Mouse (Mus musculus): ENCODE data around the gene Olfr410. TPM values are rescaled to one million over a fixed set of nuclear protein-coding genes. Genes with fewer than 3 reads are reported as not detected.

The Olfr410 gene
- polyA plus RNA-seq (2014; fragmentation: Illumina TruSeq; extraction: RNeasy Lipid Tissue Mini Kit (QIAGEN cat#74804); ENCODE audit: low read depth, low replicate concordance) = not detected

GRCm38 (mm10) chr11:74337931-74338330, at the start of gene Olfr410:
Gene Olfr410 (minus strand): TSS chr11:74338031.

GRCm38 (mm10) chr11:74361769-74362168, 23.9 kb upstream of the Olfr410 start, which contains the start of gene Olfr412:
Gene Olfr412 (plus strand): TSS chr11:74362069.

GRCm38 (mm10) chr11:74352550-74352949, 14.7 kb upstream of the Olfr410 start, which contains the start of gene Olfr411:
Gene Olfr411 (minus strand): TSS chr11:74352650.

GRCm38 (mm10) chr11:74283436-74283835, 54.4 kb downstream of the Olfr410 start, which contains the start of gene Olfr59:
Gene Olfr59 (plus strand): TSS chr11:74283736.

Other genes starting within 250 kb of the Olfr410 start
- not detected for gene Olfr401, start 224.3 kb downstream of the Olfr410 start, polyA plus RNA-seq (2014; fragmentation: Illumina TruSeq; extraction: RNeasy Lipid Tissue Mini Kit (QIAGEN cat#74804); ENCODE audit: low read depth, low replicate concordance)
- gene Olfr402, start 184.5 kb downstream of the Olfr410 start, polyA plus RNA-seq (2014; fragmentation: Illumina TruSeq; extraction: RNeasy Lipid Tissue Mini Kit (QIAGEN cat#74804); ENCODE audit: low read depth, low replicate concordance) = 0.63 TPM
- not detected for gene Olfr403, start 151.8 kb downstream of the Olfr410 start, polyA plus RNA-seq (2014; fragmentation: Illumina TruSeq; extraction: RNeasy Lipid Tissue Mini Kit (QIAGEN cat#74804); ENCODE audit: low read depth, low replicate concordance)
- gene Olfr43, start 126.7 kb downstream of the Olfr410 start, polyA plus RNA-seq (2014; fragmentation: Illumina TruSeq; extraction: RNeasy Lipid Tissue Mini Kit (QIAGEN cat#74804); ENCODE audit: low read depth, low replicate concordance) = not detected
- not detected for gene Olfr406, start 78.2 kb downstream of the Olfr410 start, polyA plus RNA-seq (2014; fragmentation: Illumina TruSeq; extraction: RNeasy Lipid Tissue Mini Kit (QIAGEN cat#74804); ENCODE audit: low read depth, low replicate concordance)
- gene Olfr59, start 54.3 kb downstream of the Olfr410 start, polyA plus RNA-seq (2014; fragmentation: Illumina TruSeq; extraction: RNeasy Lipid Tissue Mini Kit (QIAGEN cat#74804); ENCODE audit: low read depth, low replicate concordance) = not detected
- gene Olfr411, start 14.6 kb upstream of the Olfr410 start, polyA plus RNA-seq (2014; fragmentation: Illumina TruSeq; extraction: RNeasy Lipid Tissue Mini Kit (QIAGEN cat#74804); ENCODE audit: low read depth, low replicate concordance) = not detected
- gene Olfr412, start 24.0 kb upstream of the Olfr410 start, polyA plus RNA-seq (2014; fragmentation: Illumina TruSeq; extraction: RNeasy Lipid Tissue Mini Kit (QIAGEN cat#74804); ENCODE audit: low read depth, low replicate concordance) = not detected